Mouse (Mus musculus) embryo, embryonic 10 days (tissue): ENCODE data around the gene Cracr2a.
"Not testable (repeated sequence)": the region's sequence is repeated elsewhere in the genome, so short reads cannot be mapped to it uniquely, and the experiment has no call there.

Source experiments
- DNase-seq: peaks from one replicate; pipeline ENCODE4 v3.0.0-alpha.2; 2015; ENCODE audit warnings: low spot score

Cracr2a gene

GRCm38 (mm10) chr6:127561231-127562020 lies at the start of gene Cracr2a:
TSS of gene Cracr2a (plus strand) at chr6:127561338.
- peak; percentile 90 for DNase-seq

DNA sequence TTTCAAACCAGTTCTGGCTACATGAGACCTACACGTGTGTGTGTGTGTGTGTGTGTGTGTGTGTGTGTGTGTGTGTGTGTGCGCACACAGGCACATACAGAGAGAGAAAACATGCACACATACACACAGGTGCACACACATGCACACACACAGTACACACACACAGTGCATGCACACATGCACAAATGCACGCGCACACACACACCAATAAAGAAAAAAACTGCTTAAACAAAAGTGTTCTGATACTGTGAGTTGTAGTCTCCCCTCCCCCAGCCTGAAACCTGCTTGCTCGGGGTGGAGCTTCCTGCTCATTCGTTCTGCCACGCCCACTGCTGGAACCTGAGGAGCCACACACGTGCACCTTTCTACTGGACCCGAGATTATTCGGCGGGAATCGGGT lies 47.4 kb upstream of the Cracr2a start:
- not testable (repeated sequence) for DNase-seq

DNA sequence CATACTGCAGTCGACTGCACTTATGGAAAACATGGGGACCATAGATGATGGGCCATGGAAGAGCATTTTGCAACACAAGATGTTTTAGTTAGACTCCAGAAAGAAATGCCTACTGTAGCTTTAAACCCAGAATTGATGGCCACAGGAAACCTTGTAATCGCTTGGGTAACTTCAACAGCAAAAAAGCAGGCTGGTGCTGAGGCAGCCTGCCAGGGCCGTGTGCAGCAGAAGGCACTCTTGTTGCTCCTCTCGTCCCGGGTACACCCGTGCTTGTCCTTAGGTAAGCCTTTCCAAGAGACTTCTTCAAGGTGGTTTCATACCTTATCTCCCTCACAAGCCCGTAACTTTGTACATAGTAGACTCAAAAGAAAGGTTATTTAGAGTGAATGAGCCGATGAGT lies 40.0 kb upstream of the Cracr2a start:
- DNase-seq = no peak

DNA sequence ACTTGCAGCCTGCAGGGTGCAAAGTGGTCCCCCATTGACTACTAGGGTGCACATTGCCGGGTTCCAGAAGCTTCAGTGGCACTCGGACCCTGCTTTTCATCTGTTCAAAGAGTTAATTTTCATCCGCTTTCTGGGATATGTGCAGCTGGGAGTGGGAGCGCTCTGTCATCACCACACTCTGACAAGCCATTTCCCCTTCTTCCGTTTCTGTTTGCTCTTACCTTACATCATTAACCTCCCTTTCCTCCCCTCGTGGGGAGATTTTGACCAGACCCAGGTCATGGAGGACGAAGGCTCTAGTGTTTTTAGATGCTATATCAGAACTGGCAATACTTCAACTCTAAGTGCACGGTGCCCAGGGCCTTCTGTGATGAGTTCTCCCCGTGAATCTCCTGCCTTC lies 38.8 kb upstream of the Cracr2a start:
- no peak for DNase-seq

DNA sequence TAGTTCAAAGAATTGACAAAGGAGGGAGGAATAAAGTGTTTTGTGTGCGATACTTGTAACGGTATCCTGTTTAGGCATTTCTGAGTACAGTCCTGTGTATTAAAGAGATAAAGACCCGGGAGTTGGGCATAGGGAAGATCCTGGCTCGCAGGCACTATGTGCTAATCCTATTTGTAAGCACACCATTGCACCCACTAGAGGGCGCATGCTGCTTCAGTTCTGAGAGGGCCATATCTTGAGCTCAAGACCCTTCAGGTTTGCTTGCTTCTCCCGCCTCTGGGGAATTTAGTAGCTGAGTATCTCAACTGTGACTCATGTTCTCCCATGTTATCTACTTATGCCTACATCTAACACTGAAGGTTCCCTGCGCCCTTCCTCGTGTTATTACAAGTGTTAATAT lies 36.7 kb upstream of the Cracr2a start:
- DNase-seq = peak; percentile 93

DNA sequence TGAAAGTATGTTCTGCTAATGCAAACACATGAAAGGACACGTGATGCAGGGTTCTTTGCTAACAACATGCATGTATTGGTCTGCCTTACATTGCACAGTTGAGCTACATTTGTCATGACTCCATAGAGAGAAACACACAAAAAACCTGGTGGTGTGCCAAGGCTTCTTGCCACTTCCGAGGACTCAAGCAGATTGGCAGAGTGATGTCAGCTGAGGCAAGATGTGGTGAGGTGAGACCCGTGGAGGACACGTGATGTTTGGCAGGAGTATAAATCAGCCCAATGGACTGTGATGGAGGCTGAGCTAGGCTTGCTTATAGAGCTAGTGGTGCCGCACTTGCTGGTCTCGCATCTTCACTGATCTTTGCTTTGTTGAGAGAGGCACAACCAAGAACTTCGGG lies 32.5 kb upstream of the Cracr2a start:
- DNase-seq = no peak

DNA sequence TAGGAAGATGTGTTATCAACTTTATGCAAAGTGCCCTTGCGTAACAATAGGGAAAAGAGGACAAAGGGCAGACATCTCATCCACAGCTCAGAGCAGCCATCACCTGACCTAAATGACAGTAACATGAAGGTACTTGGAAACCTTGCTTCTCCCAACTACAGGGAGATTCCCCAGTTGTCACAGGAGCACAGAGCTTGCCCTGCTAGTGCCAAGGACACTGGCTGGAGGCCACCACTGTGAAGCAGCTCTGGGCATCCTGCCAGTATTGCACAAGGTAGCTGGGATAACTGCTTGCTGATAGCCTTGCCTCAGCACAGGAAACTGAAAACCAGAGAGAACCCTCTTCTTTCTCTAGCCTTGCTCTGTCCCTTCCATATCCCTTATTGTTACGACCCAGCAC lies 31.7 kb upstream of the Cracr2a start:
- no peak for DNase-seq

DNA sequence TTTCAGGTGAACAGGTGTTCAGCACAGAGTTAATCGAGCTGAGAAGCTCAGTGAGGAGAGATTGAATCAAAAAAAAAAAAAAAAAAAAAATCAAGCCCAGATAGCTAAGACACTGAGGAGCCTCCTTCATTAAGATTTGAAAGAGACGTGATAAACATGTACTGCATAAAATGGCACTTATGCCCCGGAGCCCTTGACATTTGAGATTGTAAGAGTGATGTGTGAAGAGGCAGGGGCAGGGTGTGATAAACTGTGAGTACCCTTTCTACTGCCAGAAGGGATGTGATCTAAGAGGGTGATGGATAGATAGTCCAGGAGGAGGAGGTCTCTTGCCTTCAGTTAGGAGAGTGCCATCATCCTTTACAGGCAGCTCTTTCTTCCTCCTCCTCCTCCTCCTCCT lies 30.9 kb upstream of the Cracr2a start:
- no peak for DNase-seq

DNA sequence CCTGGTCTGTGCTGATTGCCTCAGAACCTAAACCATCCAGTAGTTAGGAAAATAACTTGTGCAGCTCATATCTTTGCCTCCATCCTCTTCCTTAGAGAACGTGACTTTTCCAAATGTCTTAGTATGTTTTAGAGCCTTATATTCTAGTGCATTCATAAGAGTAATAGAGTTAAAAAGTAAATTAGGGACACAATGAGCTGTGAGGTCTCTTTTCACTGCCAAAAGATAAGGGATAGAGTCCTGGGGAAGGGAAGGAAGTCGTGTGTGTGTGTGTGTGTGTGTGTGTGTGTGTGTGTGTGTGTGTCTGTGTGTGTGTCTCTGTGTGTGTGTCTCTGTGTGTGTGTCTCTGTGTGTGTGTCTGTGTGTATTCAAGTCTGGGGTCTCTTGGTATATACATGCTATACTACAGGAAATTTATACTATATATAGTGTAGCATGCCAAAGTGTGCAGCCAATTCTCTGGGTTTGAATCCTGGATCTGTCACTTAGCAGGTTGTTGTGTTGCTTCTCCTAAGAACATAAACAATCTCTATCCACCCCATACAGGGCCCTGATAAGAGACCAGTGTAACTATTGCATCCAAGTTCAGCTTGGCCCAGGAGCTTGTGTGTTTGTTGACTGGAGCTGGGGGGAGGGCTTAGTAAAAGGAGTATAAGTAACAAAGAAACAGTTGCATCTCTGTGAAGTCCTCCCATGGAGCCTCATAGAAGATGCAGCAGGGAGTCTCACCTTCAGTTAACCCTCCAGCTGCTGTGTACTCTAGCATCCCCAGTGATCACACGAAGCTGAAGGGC lies 29.5 kb upstream of the Cracr2a start:
- no peak for DNase-seq

DNA sequence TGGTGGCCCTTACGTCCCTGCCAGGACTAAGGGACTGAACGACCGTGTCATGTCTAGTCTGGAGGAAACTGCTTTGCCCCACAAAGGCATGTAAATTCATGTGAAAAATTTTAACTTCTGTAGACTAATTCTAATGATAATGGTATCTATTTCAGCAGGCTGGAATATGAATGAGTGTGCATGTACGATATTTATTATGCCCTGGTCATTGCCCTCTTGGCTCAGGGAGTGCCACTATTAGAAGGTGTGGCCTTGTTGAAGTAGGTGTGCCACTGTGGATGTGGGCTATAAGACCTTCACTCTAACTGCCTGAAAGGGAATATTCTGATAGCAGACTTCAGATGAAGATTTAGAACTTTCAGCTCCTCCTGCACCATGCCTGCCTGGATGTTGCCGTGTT lies 28.8 kb upstream of the Cracr2a start:
- DNase-seq = no peak

DNA sequence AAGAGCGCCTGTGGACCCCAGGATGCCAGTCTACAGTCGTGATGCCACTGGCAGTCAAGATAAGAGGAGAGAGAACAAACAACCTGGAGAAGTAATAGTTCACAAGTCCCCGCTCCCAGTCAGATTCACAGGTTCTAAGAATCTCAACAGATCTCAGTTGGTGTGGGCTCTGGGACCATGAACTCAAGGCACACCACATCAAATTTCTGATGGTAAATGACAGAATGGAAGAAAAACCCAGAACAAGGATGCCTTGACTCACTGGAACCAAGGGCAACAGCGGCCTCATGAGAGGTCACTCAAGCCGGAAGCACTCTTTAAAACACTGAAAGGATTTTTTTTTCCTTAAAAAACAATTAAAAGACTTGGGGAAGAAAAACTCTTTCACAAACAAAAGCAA lies 27.4 kb upstream of the Cracr2a start:
- no peak for DNase-seq

DNA sequence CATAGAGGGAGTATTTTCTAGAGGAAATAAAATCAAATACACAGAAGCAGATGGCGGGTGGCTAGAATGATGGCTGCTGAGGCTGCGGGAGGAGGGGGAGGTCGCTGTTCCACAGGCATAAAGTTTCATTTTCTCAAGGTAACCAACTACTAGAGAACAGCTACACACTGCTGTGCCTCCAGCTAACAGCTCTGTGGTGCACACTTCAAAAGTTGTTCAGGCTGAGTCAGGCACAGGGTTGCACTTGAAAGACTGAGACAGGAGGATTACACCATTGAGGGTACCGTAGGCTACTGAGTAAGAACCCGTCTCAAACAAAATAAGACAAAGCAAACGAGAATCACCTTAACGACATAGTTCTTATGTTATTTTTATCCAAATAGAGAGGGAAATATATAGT lies 24.1 kb upstream of the Cracr2a start:
- no peak for DNase-seq

DNA sequence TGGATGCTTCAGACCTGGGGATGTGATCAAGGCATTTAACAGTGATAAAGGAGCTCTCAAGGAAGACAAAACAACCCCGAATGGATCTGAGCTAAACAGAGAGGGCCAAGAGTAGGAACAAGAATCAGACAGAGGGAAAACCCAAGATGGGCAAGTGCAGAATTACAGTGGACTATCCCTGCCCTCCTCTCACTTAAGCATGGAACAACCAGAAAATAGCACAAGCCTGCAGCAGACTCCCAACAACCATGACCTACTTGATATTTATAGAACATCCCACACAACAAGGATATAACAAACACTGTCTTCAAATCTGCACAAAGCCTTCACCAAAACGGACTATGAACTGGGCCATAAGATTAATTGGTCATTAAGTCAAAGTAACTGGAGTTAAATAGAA lies 23.0 kb upstream of the Cracr2a start:
- DNase-seq = no peak

- no peak for DNase-seq
Measured at GRCm38 (mm10) chr6:127539226-127539625, 21.9 kb upstream of the Cracr2a start.

GRCm38 (mm10) chr6:127539659-127540058 lies 21.5 kb upstream of the Cracr2a start:
- no peak for DNase-seq

DNA sequence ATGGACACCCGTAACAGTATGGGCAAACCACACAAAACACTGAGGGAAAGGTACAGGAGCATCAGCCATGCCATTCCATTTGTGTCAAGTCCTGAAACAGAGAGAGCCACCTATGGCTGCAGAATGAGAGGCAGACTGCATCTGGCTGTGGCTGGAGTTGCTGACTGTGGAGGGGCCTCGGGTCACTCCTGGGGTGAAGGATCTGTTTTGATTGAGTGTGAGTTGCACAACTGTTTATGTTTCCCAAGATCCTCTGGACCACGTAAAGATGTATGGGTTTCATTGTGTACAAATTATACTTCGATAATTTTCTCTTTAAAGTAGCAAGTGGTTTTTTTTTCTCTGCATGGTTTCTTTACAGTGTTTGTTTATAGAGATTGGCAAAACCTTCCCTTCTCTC lies 20.6 kb upstream of the Cracr2a start:
- no peak for DNase-seq

- peak; percentile 91 for DNase-seq
Measured at GRCm38 (mm10) chr6:127541617-127542374, 19.3 kb upstream of the Cracr2a start.

DNA sequence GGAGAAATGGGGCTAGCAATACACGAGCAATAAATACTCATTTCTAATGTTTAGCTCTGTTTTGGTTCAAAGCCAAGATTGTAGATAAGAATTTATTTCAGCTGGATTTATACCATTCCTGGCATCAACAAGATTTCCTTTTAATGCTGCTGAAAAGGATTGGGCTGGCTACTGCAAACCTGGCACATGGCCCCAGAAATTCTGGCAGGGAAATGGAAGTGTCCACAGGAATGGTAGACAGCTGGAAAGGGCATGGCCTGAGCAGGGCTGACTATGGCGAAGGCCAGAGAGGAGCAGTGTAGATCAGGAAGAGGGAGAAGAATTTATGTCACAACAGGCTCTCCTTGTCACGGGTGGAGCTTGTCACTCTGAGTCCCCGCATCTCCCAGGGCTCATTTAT lies 14.5 kb upstream of the Cracr2a start:
- DNase-seq = no peak

GRCm38 (mm10) chr6:127552940-127553339 lies 8.2 kb upstream of the Cracr2a start:
- no peak for DNase-seq

- no peak for DNase-seq
Measured at GRCm38 (mm10) chr6:127555553-127555952, 5.6 kb upstream of the Cracr2a start.

DNA sequence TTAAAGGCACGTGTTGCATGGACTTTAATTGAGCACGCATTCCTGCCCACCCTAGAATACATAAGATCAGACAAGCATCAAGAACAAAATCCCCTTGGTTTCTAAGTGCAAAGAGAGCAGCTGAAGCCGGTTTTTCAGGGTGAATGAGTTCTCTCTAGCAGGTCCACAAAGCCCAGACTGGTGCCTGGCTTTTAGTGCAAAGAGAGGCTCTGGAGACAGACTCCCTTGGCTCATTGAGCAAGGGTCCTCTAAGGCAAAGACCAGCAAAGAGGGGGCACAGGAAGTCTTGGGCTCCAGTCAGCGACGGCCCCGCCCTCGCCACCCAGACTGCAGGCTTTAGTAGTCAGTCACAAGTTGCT lies 287 bp upstream of the Cracr2a start:
- no peak for DNase-seq

GRCm38 (mm10) chr6:127563511-127563910 lies 2.4 kb downstream of the Cracr2a start:
- DNase-seq = no peak
